Mouse (Mus musculus): ENCODE data around the gene 1110051M20Rik.

The 1110051M20Rik gene

GRCm38 (mm10) chr2:91287563-91287962 is 156.9 kb downstream of the 1110051M20Rik start:
- TF ChIP-seq GATA4 (IDR thresholded peaks at IDR 0.05; ENCODE audit: insufficient replicate concordance, low read length), result no peak

- no peak for TF ChIP-seq GATA4 (IDR thresholded peaks at IDR 0.05; ENCODE audit: insufficient replicate concordance, low read length)
These were observed 158.5 kb downstream of the 1110051M20Rik start for GRCm38 (mm10) chr2:91285885-91286505.

- TF ChIP-seq GATA4 (IDR thresholded peaks at IDR 0.05; ENCODE audit: insufficient replicate concordance, low read length), result no peak
These were observed 159.9 kb downstream of the 1110051M20Rik start for GRCm38 (mm10) chr2:91284375-91285199.

- no peak for TF ChIP-seq GATA4 (IDR thresholded peaks at IDR 0.05; ENCODE audit: insufficient replicate concordance, low read length)
These were observed 160.5 kb downstream of the 1110051M20Rik start for GRCm38 (mm10) chr2:91283972-91284371.

GRCm38 (mm10) chr2:91281366-91281765 is 163.1 kb downstream of the 1110051M20Rik start:
- TF ChIP-seq GATA4 (IDR thresholded peaks at IDR 0.05; ENCODE audit: insufficient replicate concordance, low read length), result no peak

GRCm38 (mm10) chr2:91279372-91279755 is 165.1 kb downstream of the 1110051M20Rik start:
- no peak for TF ChIP-seq GATA4 (IDR thresholded peaks at IDR 0.05; ENCODE audit: insufficient replicate concordance, low read length)

GRCm38 (mm10) chr2:91278749-91279371 is 165.6 kb downstream of the 1110051M20Rik start:
- no peak for TF ChIP-seq GATA4 (IDR thresholded peaks at IDR 0.05; ENCODE audit: insufficient replicate concordance, low read length)

- no peak for TF ChIP-seq GATA4 (IDR thresholded peaks at IDR 0.05; ENCODE audit: insufficient replicate concordance, low read length)
These were observed 174.8 kb downstream of the 1110051M20Rik start for GRCm38 (mm10) chr2:91269687-91270133.

GRCm38 (mm10) chr2:91268706-91269105 is 175.8 kb downstream of the 1110051M20Rik start:
- TF ChIP-seq GATA4 (IDR thresholded peaks at IDR 0.05; ENCODE audit: insufficient replicate concordance, low read length), result no peak

GRCm38 (mm10) chr2:91268042-91268441 is 176.5 kb downstream of the 1110051M20Rik start:
- TF ChIP-seq GATA4 (IDR thresholded peaks at IDR 0.05; ENCODE audit: insufficient replicate concordance, low read length), result no peak

- TF ChIP-seq GATA4 (IDR thresholded peaks at IDR 0.05; ENCODE audit: insufficient replicate concordance, low read length), result peak; percentile 25; the same call in 1 of the 2 replicates
These were observed 179.5 kb downstream of the 1110051M20Rik start, which contains the start of gene Arfgap2 for GRCm38 (mm10) chr2:91264711-91265681. TSS of gene Arfgap2 (plus strand) at chr2:91264974.

GRCm38 (mm10) chr2:91263692-91264660 is 180.5 kb downstream of the 1110051M20Rik start:
- no peak for TF ChIP-seq GATA4 (IDR thresholded peaks at IDR 0.05; ENCODE audit: insufficient replicate concordance, low read length)

GRCm38 (mm10) chr2:91259493-91259892 is 185.0 kb downstream of the 1110051M20Rik start:
- no peak for TF ChIP-seq GATA4 (IDR thresholded peaks at IDR 0.05; ENCODE audit: insufficient replicate concordance, low read length)

Data from liver, adult (tissue).